Mouse (Mus musculus) stomach, embryonic 15.5 days (tissue): ENCODE data around the gene Trir. TPM values are rescaled to one million over a fixed set of nuclear protein-coding genes. Genes with fewer than 3 reads are reported as not detected.

Experiments
- ATAC-seq: fragments of 200-750 bp; cut with Nextera tagmentation; 2 replicates; pipeline ENCODE4 v1.8.0; 2017; ENCODE audit warnings: low read depth, moderate number of reproducible peaks, moderate TSS enrichment; ENCODE audit not compliant: insufficient read depth, low FRiP score
- H3K27ac ChIP-seq: fragments of 300-500 bp; sonication (generic); 2 replicates; pipeline ENCODE4 v1.5.1; 2015; ENCODE audit warnings: mild to moderate bottlenecking, inconsistent platforms
- H3K27me3 ChIP-seq: fragments of 300-500 bp; sonication (generic); replicated peaks from 2 replicates; pipeline ENCODE4 v1.6.1; 2015; ENCODE audit warnings: inconsistent platforms
- H3K36me3 ChIP-seq: fragments of 300-500 bp; sonication (generic); 2 replicates; pipeline ENCODE4 v1.6.1; 2015; ENCODE audit warnings: inconsistent platforms
- H3K4me1 ChIP-seq: fragments of 300-500 bp; sonication (generic); 2 replicates; pipeline ENCODE4 v1.6.1; 2015; ENCODE audit warnings: inconsistent platforms
- H3K4me2 ChIP-seq: fragments of 300-500 bp; sonication (generic); 2 replicates; pipeline ENCODE4 v1.6.1; 2015; ENCODE audit warnings: mild to moderate bottlenecking, inconsistent platforms
- H3K4me3 ChIP-seq: fragments of 300-500 bp; sonication (generic); replicated peaks from 2 replicates; pipeline ENCODE4 v1.5.1; 2015; ENCODE audit warnings: inconsistent platforms
- H3K9ac ChIP-seq: fragments of 300-500 bp; sonication (generic); 2 replicates; pipeline ENCODE4 v1.6.1; 2015; ENCODE audit warnings: inconsistent platforms
- H3K9me3 ChIP-seq: fragments of 300-500 bp; sonication (generic); 2 replicates; pipeline ENCODE4 v1.6.1; 2016; ENCODE audit warnings: inconsistent platforms
- WGBS: fragments of 180-500 bp; shearing (Covaris S2); methylation state at CpG from one replicate; pipeline ENCODE4 v1.1.7; 2015; 5-methylcytosine and 5-hydroxymethylcytosine counted together
- polyA plus RNA-seq: library from polyadenylated mRNA; unstranded; fragments of >200 nt; fragmentation: Nextera tagmentation; extraction: Ambion mirVana; gene quantifications from 2 replicates; pipeline ENCODE4 v1.2.1, GENCODE M21; 2015

Gene Trir
- polyA plus RNA-seq, 1 experiment from 2014 or later = 132 TPM

DNA sequence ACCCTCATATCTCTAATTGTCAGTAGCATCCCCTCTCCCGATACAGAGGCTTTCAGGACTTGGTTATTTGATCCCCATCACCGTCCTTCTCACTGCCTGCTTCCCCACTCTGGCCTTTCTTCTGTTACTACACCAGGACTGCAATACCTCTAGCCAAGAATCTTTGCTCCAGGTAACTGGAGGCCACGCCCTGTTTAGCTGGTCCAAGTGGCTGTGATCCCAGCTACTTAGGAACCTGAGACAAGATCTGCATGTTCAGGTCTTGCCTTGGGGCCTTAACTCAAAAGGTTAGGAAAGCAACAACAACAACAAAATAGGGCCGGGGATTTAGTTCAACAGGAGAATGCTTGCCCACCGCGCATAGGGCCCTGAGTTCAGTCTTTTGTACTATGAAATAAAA, 17.0 kb downstream of the Trir start:
- no peaks in the 10 kb centered on the region for H3K27me3 ChIP-seq
- H3K9me3 ChIP-seq = no peaks in the 10 kb centered on the region
- H3K4me3 ChIP-seq = no peak overlapping the region
- peaks cover 75% of the 10 kb centered on the region for H3K36me3 ChIP-seq
- no peak overlapping the region for H3K4me2 ChIP-seq
- H3K4me1 ChIP-seq = peaks cover 13% of the 10 kb centered on the region; the same call in 1 of the 2 replicates
- ATAC-seq = no peak
- 88% methylated on average over 6 of the region's 6 CpGs for WGBS
- H3K27ac ChIP-seq = no peak overlapping the region
- no peak overlapping the region for H3K9ac ChIP-seq

DNA sequence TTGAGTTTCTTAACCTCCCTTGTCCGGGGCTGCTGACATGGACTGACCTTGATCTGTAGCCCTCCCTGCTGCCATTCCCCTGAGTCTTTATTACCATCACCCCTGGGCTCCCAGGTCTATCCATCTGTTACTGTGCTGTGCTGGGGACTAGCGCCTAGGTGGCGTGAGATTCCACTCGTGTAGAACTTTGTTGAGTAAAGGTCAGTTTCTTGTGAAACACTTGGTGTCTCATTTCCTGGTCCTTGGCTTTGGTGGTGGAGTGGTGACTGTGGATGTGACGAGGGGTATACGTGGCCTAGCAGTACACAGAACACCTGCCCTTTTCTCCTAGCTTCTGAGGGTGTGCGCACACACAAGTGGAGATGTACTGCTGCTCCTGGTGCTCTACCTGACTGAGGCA, 30.7 kb downstream of the Trir start:
- 81% methylated on average over 7 of the region's 7 CpGs for WGBS
- H3K9ac ChIP-seq = no peak overlapping the region
- H3K27me3 ChIP-seq = no peaks in the 10 kb centered on the region
- no peak overlapping the region for H3K27ac ChIP-seq
- H3K4me2 ChIP-seq = no peak overlapping the region
- no peak overlapping the region for H3K4me3 ChIP-seq
- H3K36me3 ChIP-seq = peaks cover 40% of the 10 kb centered on the region
- H3K4me1 ChIP-seq = peaks cover 9% of the 10 kb centered on the region; the same call in 1 of the 2 replicates
- ATAC-seq = no peak
- H3K9me3 ChIP-seq = no peaks in the 10 kb centered on the region

DNA sequence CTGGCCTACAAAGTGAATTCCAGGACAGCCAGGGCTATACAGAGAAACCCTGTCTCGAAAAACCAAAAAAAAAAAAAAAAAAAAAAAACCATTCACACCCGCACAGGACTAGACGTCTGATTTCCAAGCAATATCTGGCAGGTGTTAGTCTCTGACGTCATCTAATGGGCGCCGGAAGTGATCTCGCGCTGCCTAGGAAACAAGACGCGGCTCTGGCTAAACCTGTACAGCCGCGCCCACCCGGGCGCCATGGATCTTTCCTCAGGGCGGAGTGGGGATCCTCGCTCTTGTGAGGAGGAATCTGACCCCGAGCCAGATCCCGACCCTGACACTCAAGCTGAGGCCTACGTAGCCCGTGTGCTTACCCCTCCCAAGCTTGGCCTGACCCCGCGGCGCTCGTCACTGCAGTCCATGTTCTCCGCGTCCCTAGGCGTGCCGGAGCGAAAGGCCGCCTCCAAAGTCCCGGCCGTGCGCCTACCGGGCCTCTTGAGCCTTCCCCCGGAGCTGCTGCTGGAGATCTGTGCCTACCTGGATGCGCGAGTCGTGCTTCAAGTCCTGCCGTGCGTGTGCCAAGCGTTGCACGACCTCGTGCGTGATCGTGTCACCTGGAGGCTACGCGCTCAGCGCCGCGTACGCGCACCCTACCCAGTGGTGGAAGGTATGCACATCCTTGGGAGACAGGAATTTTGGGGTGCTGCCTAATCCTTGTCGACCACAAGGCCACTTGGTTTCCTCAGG, 33.4 kb downstream of the Trir start, which contains the start of gene Fbxw9:
TSS of gene Fbxw9 (plus strand) at position 177 of the 738 bp plus-strand sequence.
- Histone ChIP-seq H3K9me3 (no peaks in the 10 kb centered on the region), H3K4me1 (peaks cover 9% of the 10 kb centered on the region; the same call in 1 of the 2 replicates), H3K27me3 (no peaks in the 10 kb centered on the region), H3K4me3 (peak within 1 kb of the TSS; percentile 92), H3K4me2 (peak within 1 kb of the TSS; percentile 96), H3K9ac (peak within 1 kb of the TSS; percentile 61), H3K36me3 (peaks cover 13% of the 10 kb centered on the region), H3K27ac (0 out of 2 replicates have a peak within 1 kb of the TSS, but pooled peaks have one; percentile 31)
- WGBS = under 1% methylated on average over 53 of the region's 53 CpGs
- peak; percentile 87 for ATAC-seq

DNA sequence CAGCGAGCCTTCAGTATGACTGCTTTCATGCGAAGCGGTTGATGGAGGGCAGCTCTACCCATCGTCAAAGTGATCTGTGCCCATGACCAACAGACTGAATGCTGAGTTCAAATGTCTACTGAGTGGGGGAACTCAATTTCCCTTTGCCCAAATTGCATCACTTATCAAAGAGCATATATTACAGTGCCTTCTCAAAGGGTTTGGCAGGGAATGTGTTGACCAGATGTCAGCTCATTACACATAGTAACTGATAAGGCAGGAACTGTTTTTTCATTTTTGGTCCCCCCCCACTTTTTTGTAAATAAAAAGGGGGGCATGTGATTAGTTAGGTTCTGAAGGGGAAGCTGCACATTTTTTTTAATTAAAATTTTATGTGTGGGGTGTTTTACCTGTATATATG, 36.0 kb downstream of the Trir start:
- Histone ChIP-seq H3K27me3 (no peaks in the 10 kb centered on the region), H3K9ac (no peak overlapping the region), H3K36me3 (no peaks in the 10 kb centered on the region), H3K4me1 (peaks cover 9% of the 10 kb centered on the region; the same call in 1 of the 2 replicates), H3K9me3 (no peaks in the 10 kb centered on the region), H3K4me3 (no peak overlapping the region), H3K4me2 (no peak overlapping the region), H3K27ac (no peak overlapping the region)
- no peak for ATAC-seq
- 95% methylated on average over 4 of the region's 4 CpGs for WGBS

DNA sequence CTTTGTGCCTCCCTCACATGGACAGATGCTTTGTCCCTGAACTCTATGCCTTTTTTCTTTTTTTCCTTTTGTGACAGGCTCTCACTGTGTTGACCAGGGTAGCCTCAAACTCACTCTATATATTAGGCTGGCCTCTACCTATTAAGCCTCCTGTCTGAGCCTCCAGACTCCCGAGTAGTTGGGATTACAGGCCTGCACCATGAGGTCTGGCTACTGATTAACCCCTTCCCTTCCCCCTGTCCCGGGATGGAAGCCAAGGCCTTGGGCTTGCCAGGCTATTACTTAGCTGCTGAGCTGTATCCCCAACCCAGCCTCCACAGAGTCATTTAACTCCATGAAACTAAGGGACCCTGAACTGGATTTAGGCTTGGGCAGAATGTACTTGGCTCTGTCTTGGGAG, 38.6 kb downstream of the Trir start:
- no peaks in the 10 kb centered on the region for H3K27me3 ChIP-seq
- H3K4me3 ChIP-seq = no peak overlapping the region
- ATAC-seq = peak; percentile 25; the same call in 1 of the 2 replicates
- H3K9ac ChIP-seq = no peak overlapping the region
- peaks cover 9% of the 10 kb centered on the region; the same call in 1 of the 2 replicates for H3K4me1 ChIP-seq
- H3K4me2 ChIP-seq = no peak overlapping the region
- H3K27ac ChIP-seq = no peak overlapping the region
- no peaks in the 10 kb centered on the region for H3K36me3 ChIP-seq
- 23% methylated on average over 2 of the region's 2 CpGs for WGBS
- no peaks in the 10 kb centered on the region for H3K9me3 ChIP-seq

DNA sequence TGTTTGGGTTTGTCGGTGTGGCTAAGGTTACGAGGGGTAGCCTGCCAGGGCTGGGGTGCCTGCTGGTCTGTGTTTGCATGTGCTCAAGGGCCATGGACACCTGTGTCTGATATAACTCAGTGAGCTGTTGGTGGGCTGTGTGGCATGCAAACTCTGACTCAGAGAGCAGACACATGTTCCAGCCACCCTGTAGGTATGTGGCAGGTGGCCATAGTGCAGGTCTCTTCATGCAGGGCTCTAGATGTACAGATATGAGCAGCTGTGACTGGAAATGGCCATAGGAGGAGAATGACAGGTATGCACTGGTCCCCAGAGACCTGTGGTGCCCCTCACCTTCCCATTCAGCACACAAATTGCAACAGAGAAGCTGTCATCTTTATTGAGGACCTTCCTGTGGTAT, 40.5 kb downstream of the Trir start:
- no peak overlapping the region for H3K4me2 ChIP-seq
- H3K9ac ChIP-seq = no peak overlapping the region
- H3K9me3 ChIP-seq = no peaks in the 10 kb centered on the region
- no peak for ATAC-seq
- 92% methylated on average over 2 of the region's 2 CpGs for WGBS
- no peak overlapping the region for H3K27ac ChIP-seq
- no peak overlapping the region for H3K4me3 ChIP-seq
- H3K36me3 ChIP-seq = no peaks in the 10 kb centered on the region
- H3K27me3 ChIP-seq = no peaks in the 10 kb centered on the region
- peaks cover 5% of the 10 kb centered on the region; the same call in 1 of the 2 replicates for H3K4me1 ChIP-seq

DNA sequence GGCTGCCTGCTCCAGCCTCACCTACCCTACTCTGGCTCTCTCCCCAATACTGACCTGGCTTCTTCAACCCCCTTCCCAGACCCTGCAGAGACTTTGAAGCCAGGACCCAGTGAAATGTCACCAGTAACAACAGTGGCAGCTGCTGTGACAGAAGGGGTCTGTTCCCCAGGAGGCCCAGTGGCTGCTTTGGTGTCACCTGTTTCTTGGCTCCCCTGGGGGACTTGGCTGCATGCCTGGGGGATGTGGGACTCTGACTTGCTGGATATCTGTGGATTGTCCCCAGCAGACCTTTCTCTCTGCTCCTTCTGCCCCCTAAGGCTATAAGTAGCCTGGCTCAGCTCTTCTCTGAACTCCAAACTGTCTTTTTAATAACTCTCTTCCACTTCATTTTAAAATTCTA, 41.4 kb downstream of the Trir start, which contains the start of gene Gm5741:
TSS of gene Gm5741 (minus strand) at position 1 of the 400 bp plus-strand sequence.
- Histone ChIP-seq H3K27ac (no peak within 1 kb of the TSS), H3K36me3 (no peaks in the 10 kb centered on the region), H3K4me2 (no peak within 1 kb of the TSS), H3K9me3 (no peaks in the 10 kb centered on the region), H3K9ac (no peak within 1 kb of the TSS), H3K4me1 (peaks cover 11% of the 10 kb centered on the region; the same call in 1 of the 2 replicates), H3K27me3 (no peaks in the 10 kb centered on the region), H3K4me3 (no peak within 1 kb of the TSS)
- ATAC-seq = no peak

DNA sequence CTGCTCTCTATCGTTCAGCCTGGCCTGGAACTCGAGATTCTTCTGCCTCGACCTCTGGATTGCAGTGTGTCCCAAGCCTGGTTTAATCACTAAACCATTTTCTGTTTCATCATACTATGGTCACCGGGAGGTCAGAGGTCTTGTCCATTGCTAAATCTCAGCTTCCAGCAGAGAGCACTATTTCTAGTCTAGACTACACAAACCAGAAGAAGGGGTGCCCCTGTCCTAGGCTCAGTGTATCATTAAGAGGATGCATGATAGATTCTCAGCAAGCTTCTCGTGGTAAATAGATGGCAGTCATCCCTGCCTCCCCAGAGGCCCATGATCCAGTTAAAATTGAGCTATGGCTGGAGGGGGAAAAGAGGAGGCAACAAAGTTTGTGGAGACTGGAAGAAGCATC, 44.4 kb downstream of the Trir start:
- H3K4me2 ChIP-seq = peak overlapping the region; percentile 88
- H3K9me3 ChIP-seq = no peaks in the 10 kb centered on the region
- no peaks in the 10 kb centered on the region for H3K27me3 ChIP-seq
- H3K36me3 ChIP-seq = peaks cover 29% of the 10 kb centered on the region
- H3K4me3 ChIP-seq = peak overlapping the region; percentile 98
- ATAC-seq = no peak
- no peak overlapping the region for H3K9ac ChIP-seq
- H3K4me1 ChIP-seq = peaks cover 14% of the 10 kb centered on the region; the same call in 1 of the 2 replicates
- peak overlapping the region; percentile 99; the same call in 1 of the 2 replicates for H3K27ac ChIP-seq
- 81% methylated on average over 5 of the region's 5 CpGs for WGBS

DNA sequence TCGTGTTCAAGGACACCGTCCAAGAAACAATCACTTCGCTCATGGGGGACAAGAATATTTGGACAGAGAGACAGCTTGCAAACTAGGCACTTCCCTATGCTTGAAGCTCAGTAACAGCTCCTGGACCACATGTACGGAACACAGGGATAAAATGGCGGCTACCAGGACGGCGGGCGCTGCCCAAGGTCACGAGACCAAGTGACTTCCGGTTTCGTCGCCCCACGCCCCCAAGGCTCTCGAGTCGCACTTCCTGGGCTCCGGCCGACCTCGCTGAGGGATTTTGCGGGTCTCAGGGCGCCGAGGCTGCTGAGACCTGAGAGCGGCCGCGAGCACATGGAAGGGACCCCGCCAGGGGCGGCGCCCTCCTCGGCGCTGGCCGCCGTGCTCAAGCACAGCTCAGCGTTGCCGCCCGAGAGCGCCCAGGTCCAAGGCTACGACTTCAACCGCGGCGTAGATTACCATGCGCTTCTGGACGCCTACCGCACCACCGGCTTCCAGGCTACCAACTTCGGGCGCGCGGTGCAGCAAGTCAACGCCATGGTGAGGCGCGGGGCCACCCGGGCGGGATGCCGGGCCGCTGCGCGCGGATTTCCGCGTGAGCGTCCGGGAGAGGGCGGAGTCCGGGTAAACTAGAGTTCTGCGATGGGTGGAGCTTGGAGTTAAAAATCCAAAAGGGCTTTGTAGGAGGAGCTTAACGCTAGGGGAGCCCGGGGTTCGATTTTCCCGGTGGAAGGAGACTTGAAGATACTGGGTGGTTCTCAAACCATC, 45.1 kb downstream of the Trir start, which contains the start of gene Dhps:
TSS of gene Dhps (plus strand) at position 244 of the 768 bp plus-strand sequence.
- H3K27me3 ChIP-seq = no peaks in the 10 kb centered on the region
- H3K9me3 ChIP-seq = no peaks in the 10 kb centered on the region
- WGBS = under 1% methylated on average over 68 of the region's 68 CpGs
- H3K4me3 ChIP-seq = peak within 1 kb of the TSS; percentile 98
- ATAC-seq = peak; percentile 89
- H3K27ac ChIP-seq = peak within 1 kb of the TSS; percentile 99
- peaks cover 14% of the 10 kb centered on the region; the same call in 1 of the 2 replicates for H3K4me1 ChIP-seq
- peak within 1 kb of the TSS; percentile 88 for H3K4me2 ChIP-seq
- peak within 1 kb of the TSS; percentile 89 for H3K9ac ChIP-seq
- peaks cover 34% of the 10 kb centered on the region for H3K36me3 ChIP-seq

DNA sequence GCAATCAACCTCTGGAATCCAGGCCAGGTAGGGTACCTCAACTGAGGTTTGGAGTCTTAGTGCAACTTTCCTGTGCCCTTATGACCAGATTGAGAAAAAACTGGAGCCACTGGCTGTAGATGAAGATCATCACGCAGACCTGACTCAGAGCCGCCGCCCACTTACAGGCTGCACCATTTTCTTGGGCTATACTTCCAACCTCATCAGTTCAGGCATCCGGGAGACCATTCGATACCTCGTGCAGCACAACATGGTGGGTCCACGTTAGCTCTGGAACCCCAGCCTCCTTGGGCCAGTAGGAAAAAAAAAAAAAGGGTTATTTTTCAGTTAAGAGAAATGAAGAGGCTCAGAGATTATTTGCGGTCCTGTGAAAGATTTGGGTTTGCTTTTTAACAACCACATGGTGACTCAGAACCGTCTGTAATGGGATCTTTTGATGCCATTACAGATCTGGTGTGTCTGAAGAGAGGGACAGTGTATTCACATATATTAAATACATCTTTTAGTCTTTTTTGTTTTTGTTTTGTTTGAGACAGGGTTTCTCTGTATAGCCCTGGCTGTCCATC, 45.8 kb downstream of the Trir start:
- Histone ChIP-seq H3K4me2 (peak overlapping the region; percentile 88), H3K9ac (peak overlapping the region; percentile 89; the same call in 1 of the 2 replicates), H3K4me3 (peak overlapping the region; percentile 98), H3K4me1 (peaks cover 14% of the 10 kb centered on the region; the same call in 1 of the 2 replicates), H3K27me3 (no peaks in the 10 kb centered on the region), H3K27ac (peak overlapping the region; percentile 99), H3K36me3 (peaks cover 35% of the 10 kb centered on the region), H3K9me3 (no peaks in the 10 kb centered on the region)
- no peak for ATAC-seq
- WGBS = 35% methylated on average over 9 of the region's 9 CpGs

DNA sequence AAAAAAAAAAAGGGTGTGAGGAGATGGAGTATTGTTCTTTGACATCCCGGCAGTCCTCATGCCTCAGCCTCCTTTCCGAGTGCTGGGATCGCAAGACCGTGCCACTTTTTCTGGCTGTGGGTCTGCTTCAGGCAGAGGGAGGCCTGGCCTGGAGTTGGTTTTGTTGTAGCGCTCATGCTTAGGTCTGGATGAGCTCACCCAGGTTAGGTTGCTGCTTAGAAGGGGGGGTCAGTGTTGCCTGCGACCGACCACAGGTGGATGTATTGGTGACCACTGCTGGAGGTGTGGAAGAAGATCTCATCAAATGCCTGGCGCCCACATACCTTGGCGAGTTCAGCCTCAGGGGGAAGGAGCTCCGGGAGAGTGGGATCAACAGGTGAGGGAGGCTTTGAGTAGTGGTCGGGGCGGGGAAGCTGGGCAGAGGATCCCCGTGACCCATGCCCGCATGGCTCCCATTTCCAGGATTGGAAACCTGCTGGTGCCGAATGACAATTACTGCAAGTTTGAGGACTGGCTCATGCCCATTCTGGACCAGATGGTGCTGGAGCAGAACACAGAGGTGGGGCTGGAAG, 46.5 kb downstream of the Trir start:
- Histone ChIP-seq H3K9ac (no peak overlapping the region), H3K4me2 (no peak overlapping the region), H3K27me3 (no peaks in the 10 kb centered on the region), H3K9me3 (no peaks in the 10 kb centered on the region), H3K36me3 (peaks cover 35% of the 10 kb centered on the region), H3K4me3 (no peak overlapping the region), H3K27ac (no peak overlapping the region), H3K4me1 (peaks cover 14% of the 10 kb centered on the region; the same call in 1 of the 2 replicates)
- 90% methylated on average over 15 of the region's 15 CpGs for WGBS
- ATAC-seq = no peak
